Mouse (Mus musculus): ENCODE results near the gene Emc8. TPM values are rescaled to one million over a fixed set of nuclear protein-coding genes. Genes with fewer than 3 reads are reported as not detected.

Emc8 gene
- total and polyA plus RNA-seq, 2 experiments from 2014 or later: 87.9 to 124 TPM

DNA sequence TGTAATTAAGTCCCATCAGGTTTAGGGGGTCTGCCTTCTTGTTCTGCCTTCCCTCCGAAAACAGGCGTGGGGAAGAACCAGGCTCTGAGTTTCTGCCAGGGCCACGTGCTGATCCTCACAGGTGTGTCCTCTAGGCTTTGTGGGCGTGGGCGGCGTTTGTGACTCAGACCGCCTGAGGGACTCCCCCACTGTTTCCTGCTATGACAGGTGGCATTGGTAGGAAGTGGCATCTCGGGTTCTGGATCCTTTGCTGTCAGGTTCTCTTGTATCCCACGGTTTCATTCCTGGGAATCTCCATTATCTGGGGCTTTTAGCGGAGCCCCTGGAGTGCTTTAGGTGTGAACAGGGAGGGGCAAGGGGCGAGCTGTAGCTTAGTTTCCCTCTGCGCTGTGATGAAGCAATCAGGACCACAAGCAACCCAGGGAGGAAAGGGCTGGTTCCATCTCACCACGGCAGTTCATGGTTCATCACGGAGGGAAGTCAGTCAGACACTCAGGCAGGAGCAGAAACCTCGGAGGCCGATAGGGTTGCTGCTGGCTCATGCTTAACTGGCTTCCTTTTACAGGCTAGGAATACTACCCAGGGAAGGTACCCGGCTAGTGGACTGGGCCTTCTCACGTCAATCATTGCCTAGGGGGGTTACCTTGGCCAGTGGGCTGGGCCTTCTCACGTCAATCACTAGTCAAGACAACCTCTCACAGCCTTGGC is 33.5 kb upstream of the Emc8 start:
- DNase-seq (ENCODE audit: low spot score): no peak
- TF ChIP-seq CTCF (IDR thresholded peaks at IDR 0.05; ENCODE audit: low read depth): no peak
- no peaks in the 10 kb centered on the region for H3K36me3 ChIP-seq (ENCODE audit: insufficient read depth, low read length)
- 0 out of 2 replicates have a peak, but pooled peaks cover under 1% of the 10 kb centered on the region for H3K4me1 ChIP-seq (ENCODE audit: insufficient read depth, low read length)
- WGBS: 72% methylated on average over 19 of the region's 19 CpGs
- no peak overlapping the region for H3K4me3 ChIP-seq (ENCODE audit: low read length)
- H3K9me3 ChIP-seq (ENCODE audit: low read length): no peaks in the 10 kb centered on the region
- ATAC-seq: no peak
- H3K27me3 ChIP-seq (ENCODE audit: insufficient read depth, low read length): no peaks in the 10 kb centered on the region
- no peak overlapping the region for H3K27ac ChIP-seq
- no peak overlapping the region for H3K9ac ChIP-seq (replicated peaks; ENCODE audit: low read length)
- no peak overlapping the region for H3K4me2 ChIP-seq (ENCODE audit: low read depth, low read length)

- ATAC-seq: no peak
- no peak for TF ChIP-seq CTCF (IDR thresholded peaks at IDR 0.05; ENCODE audit: low read depth)
- H3K4me3 ChIP-seq (ENCODE audit: low read length): no peak overlapping the region
Observed at GRCm38 (mm10) chr8:120700053-120700452, 31.7 kb upstream of the Emc8 start.

GRCm38 (mm10) chr8:120699565-120699964 is 31.2 kb upstream of the Emc8 start:
- Histone ChIP-seq H3K36me3 (ENCODE audit: insufficient read depth, low read length) (no peaks in the 10 kb centered on the region), H3K9me3 (ENCODE audit: low read length) (no peaks in the 10 kb centered on the region), H3K9ac (replicated peaks; ENCODE audit: low read length) (no peak overlapping the region), H3K27ac (no peak overlapping the region), H3K27me3 (ENCODE audit: insufficient read depth, low read length) (no peaks in the 10 kb centered on the region), H3K4me1 (ENCODE audit: insufficient read depth, low read length) (0 out of 2 replicates have a peak, but pooled peaks cover 4% of the 10 kb centered on the region), H3K4me2 (ENCODE audit: low read depth, low read length) (no peak overlapping the region), H3K4me3 (ENCODE audit: low read length) (no peak overlapping the region)
- TF ChIP-seq CTCF (IDR thresholded peaks at IDR 0.05; ENCODE audit: low read depth): no peak
- ATAC-seq (no peak), DNase-seq (ENCODE audit: low spot score) (no peak)
- 68% methylated on average over 2 of the region's 2 CpGs for WGBS

More at GRCm38 (mm10) chr8:120700053-120700452, 31.7 kb upstream of the Emc8 start:
- WGBS: 84% methylated on average over 4 of the region's 4 CpGs
- no peaks in the 10 kb centered on the region for H3K27me3 ChIP-seq (ENCODE audit: insufficient read depth, low read length)
- H3K27ac ChIP-seq: no peak overlapping the region
- H3K4me2 ChIP-seq (ENCODE audit: low read depth, low read length): no peak overlapping the region
- no peak for DNase-seq (ENCODE audit: low spot score)
- H3K36me3 ChIP-seq (ENCODE audit: insufficient read depth, low read length): no peaks in the 10 kb centered on the region
- no peaks in the 10 kb centered on the region for H3K9me3 ChIP-seq (ENCODE audit: low read length)
- H3K9ac ChIP-seq (replicated peaks; ENCODE audit: low read length): no peak overlapping the region
- H3K4me1 ChIP-seq (ENCODE audit: insufficient read depth, low read length): 0 out of 2 replicates have a peak, but pooled peaks cover 4% of the 10 kb centered on the region

DNA sequence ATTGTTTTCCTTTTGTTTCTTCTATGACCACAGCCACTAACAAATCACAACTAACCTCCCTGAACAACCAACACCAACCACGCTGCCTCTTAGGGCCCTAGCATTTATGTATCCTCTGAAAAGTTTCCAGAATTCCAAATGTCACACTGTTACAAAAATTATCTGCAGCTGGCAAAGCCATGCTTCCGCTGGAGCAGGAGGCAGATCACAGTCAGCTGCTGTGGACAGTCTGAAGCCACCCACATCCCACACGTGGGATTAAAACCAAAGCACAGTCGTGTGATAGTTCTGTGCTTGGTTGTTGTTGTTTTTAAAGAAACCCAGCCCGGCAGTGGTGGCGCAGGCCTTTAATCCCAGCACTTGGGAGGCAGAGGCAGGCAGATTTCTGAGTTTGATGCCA is 30.7 kb upstream of the Emc8 start:
- no peak for ATAC-seq
- no peaks in the 10 kb centered on the region for H3K36me3 ChIP-seq (ENCODE audit: insufficient read depth, low read length)

DNA sequence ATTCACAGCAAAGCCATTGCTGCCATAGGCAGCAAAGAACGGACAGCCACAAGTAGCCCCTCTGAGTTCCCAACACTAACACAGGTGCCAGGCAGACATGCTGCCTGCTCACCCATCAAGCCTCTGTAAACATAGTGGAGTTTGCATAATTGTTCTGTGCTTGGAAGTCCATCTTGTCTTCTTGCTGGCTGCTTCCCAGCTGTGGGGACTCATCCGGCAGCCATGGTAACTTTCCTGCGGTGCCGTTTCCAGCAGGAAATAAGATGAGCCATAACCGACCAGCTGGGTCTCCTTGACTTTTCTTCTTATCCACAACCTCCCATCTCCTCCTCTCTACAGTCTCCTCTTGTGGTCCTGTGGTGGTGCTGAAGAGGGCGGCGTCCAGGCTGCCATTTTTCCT is 30.1 kb upstream of the Emc8 start:
- Histone ChIP-seq H3K27ac (no peak overlapping the region), H3K4me2 (ENCODE audit: low read depth, low read length) (no peak overlapping the region), H3K4me1 (ENCODE audit: insufficient read depth, low read length) (0 out of 2 replicates have a peak, but pooled peaks cover 4% of the 10 kb centered on the region), H3K9me3 (ENCODE audit: low read length) (no peaks in the 10 kb centered on the region), H3K4me3 (ENCODE audit: low read length) (no peak overlapping the region), H3K9ac (replicated peaks; ENCODE audit: low read length) (no peak overlapping the region), H3K36me3 (ENCODE audit: insufficient read depth, low read length) (no peaks in the 10 kb centered on the region), H3K27me3 (ENCODE audit: insufficient read depth, low read length) (no peaks in the 10 kb centered on the region)
- DNase-seq (ENCODE audit: low spot score): no peak
- 66% methylated on average over 7 of the region's 7 CpGs for WGBS
- ATAC-seq: no peak
- TF ChIP-seq CTCF (IDR thresholded peaks at IDR 0.05; ENCODE audit: low read depth): no peak

More for the DNA sequence above, 30.7 kb upstream of the Emc8 start:
- DNase-seq (ENCODE audit: low spot score): no peak
- Histone ChIP-seq H3K27me3 (ENCODE audit: insufficient read depth, low read length) (no peaks in the 10 kb centered on the region), H3K9ac (replicated peaks; ENCODE audit: low read length) (no peak overlapping the region), H3K4me1 (ENCODE audit: insufficient read depth, low read length) (0 out of 2 replicates have a peak, but pooled peaks cover 4% of the 10 kb centered on the region), H3K27ac (no peak overlapping the region), H3K4me3 (ENCODE audit: low read length) (no peak overlapping the region), H3K9me3 (ENCODE audit: low read length) (no peaks in the 10 kb centered on the region), H3K4me2 (ENCODE audit: low read depth, low read length) (no peak overlapping the region)
- 79% methylated on average over 6 of the region's 6 CpGs for WGBS
- TF ChIP-seq CTCF (IDR thresholded peaks at IDR 0.05; ENCODE audit: low read depth): no peak

DNA sequence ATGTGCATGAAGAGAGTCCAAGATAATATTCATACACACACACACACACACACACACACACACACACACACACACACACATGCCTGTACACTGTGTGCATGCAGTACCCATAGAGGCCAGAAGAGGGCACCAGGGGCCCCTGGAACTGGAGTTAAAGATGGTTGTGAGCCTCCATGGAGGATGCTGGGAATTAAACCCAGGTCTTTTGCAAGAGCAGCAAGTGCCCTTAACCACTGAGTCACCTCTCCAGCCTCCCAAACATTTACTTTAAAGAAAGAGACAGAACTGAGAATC is 29.6 kb upstream of the Emc8 start:
- no peak for DNase-seq (ENCODE audit: low spot score)
- H3K9ac ChIP-seq (replicated peaks; ENCODE audit: low read length): no peak overlapping the region
- H3K4me1 ChIP-seq (ENCODE audit: insufficient read depth, low read length): 0 out of 2 replicates have a peak, but pooled peaks cover 4% of the 10 kb centered on the region
- H3K36me3 ChIP-seq (ENCODE audit: insufficient read depth, low read length): no peaks in the 10 kb centered on the region
- no peaks in the 10 kb centered on the region for H3K27me3 ChIP-seq (ENCODE audit: insufficient read depth, low read length)
- TF ChIP-seq CTCF (IDR thresholded peaks at IDR 0.05; ENCODE audit: low read depth): peak; percentile 52
- ATAC-seq: no peak
- H3K27ac ChIP-seq: no peak overlapping the region
- H3K4me3 ChIP-seq (ENCODE audit: low read length): no peak overlapping the region
- no peaks in the 10 kb centered on the region for H3K9me3 ChIP-seq (ENCODE audit: low read length)
- no peak overlapping the region for H3K4me2 ChIP-seq (ENCODE audit: low read depth, low read length)

All from hindbrain, postnatal 0 days (tissue).